Mouse (Mus musculus) CD4-positive, CD25-positive, alpha-beta regulatory T cell (primary cell): ENCODE data around the gene AU041133. TPM values are rescaled to one million over a fixed set of nuclear protein-coding genes. Genes with fewer than 3 reads are reported as not detected.

Experiments
- polyA plus RNA-seq: library from polyadenylated mRNA; unstranded; fragments of 100-300 nt; shearing (Covaris generic); gene quantifications from one replicate; pipeline ENCODE4 v1.2.1, GENCODE M21; 2017

The AU041133 gene
- 10.9 TPM for polyA plus RNA-seq

DNA sequence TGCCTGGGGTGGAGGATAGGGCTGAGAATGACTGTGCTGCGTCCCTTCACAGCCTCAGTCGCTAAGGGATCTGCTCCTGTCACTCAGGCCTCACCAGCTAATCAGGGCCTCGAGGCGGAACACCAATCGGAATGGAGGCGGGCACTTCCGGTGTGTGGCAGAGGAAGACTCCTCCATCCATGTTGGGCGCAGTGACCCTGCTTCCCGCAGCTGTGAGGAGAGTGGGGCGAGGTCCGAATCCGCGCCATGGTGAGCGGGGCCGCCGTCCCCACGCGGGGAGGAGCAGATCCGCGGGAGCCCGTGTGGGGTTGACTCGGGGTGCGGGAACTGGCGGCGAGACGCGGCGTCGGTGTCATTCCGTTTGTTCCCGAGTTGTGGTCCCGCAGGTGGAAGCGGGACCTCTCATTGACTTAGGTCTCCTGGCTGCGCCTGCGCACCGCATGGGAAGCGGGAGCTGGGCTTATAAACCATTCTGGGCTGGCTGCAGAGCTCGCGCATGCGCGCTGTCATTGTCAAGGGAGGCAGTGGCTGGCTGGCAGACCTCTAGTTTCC, at the start of gene AU041133:
AU041133 (plus strand) TSS at position 164 of the 552 bp plus-strand sequence.

GRCm38 (mm10) chr10:82082728-82083621, 44.8 kb upstream of the AU041133 start, which contains the start of gene BC024063:
Gene BC024063 (plus strand): TSS chr10:82083353.

Other genes with a start within 250 kb of the AU041133 start
- gene Zfp781, start 197.5 kb upstream of the AU041133 start, polyA plus RNA-seq: 3.7 TPM
- 9.7 TPM for gene Zfp873, start 79.9 kb upstream of the AU041133 start, polyA plus RNA-seq
- 6.0 TPM for gene BC024063, start 44.7 kb upstream of the AU041133 start, polyA plus RNA-seq
- 10.9 TPM for gene Zfp938, start 113.3 kb downstream of the AU041133 start, polyA plus RNA-seq
- not detected for gene 4932415D10Rik, start 188.6 kb downstream of the AU041133 start, polyA plus RNA-seq
- 8.1 TPM for gene Gm4924, start 226.2 kb downstream of the AU041133 start, polyA plus RNA-seq